Mouse (Mus musculus) ES-E14 (cell line): ENCODE measurements around the gene Ssu2. TPM values are rescaled to one million over a fixed set of nuclear protein-coding genes. Genes with fewer than 3 reads are reported as not detected.

Experiments
- DNase-seq: peaks from one replicate; pipeline ENCODE4 v3.0.0-alpha.2; 2013; ENCODE audit warnings: low read depth, low spot score
- H3K27ac ChIP-seq: 2 replicates; pipeline ENCODE4 v1.5.1; 2012; ENCODE audit warnings: low read depth, mild to moderate bottlenecking, low read length, moderate library complexity, mixed read lengths; ENCODE audit not compliant: poor library complexity, insufficient read depth, severe bottlenecking
- H3K36me3 ChIP-seq: 2 replicates; pipeline ENCODE4 v1.6.1; 2012; ENCODE audit warnings: mild to moderate bottlenecking, low read length, moderate library complexity, mixed read lengths; ENCODE audit not compliant: control insufficient read depth, poor library complexity, insufficient read depth, severe bottlenecking
- H3K4me1 ChIP-seq, 2 experiments: fragments of 150-350 bp in 1 of 2; sonication (generic) in 1 of 2; 2 replicates each; pipeline ENCODE4 v1.6.1; 2012; ENCODE audit warnings: low read length in 2 of 2, mild to moderate bottlenecking in 1 of 2, mixed read lengths in 1 of 2; ENCODE audit not compliant: control insufficient read depth in 2 of 2, insufficient read depth in 2 of 2, poor library complexity in 1 of 2
- H3K4me3 ChIP-seq, 2 experiments: fragments of 150-350 bp in 1 of 2; sonication (generic) in 1 of 2; 2 replicates each; pipeline ENCODE4 v1.5.1; 2012; ENCODE audit warnings: low read length in 2 of 2, low read depth in 1 of 2, mild to moderate bottlenecking in 1 of 2, mixed read lengths in 1 of 2; ENCODE audit not compliant: insufficient read depth in 1 of 2, poor library complexity in 1 of 2, severe bottlenecking in 1 of 2
- H3K9ac ChIP-seq: 2 replicates; pipeline ENCODE4 v1.6.1; 2012; ENCODE audit warnings: low read depth, mild to moderate bottlenecking, low read length, mixed read lengths; ENCODE audit not compliant: poor library complexity, insufficient read depth, severe bottlenecking
- H3K9me3 ChIP-seq: fragments of 150-350 bp; sonication (generic); 2 replicates; pipeline ENCODE4 v1.6.1; 2012; ENCODE audit warnings: low read depth, mild to moderate bottlenecking, low read length; ENCODE audit not compliant: control insufficient read depth, insufficient read depth
- CHD2 ChIP-seq: IDR thresholded peaks from 2 replicates; pipeline ENCODE4 v1.6.1; 2014; ENCODE audit warnings: mild to moderate bottlenecking, low read depth, low read length, inconsistent platforms
- HCFC1 ChIP-seq: IDR thresholded peaks from 2 replicates; pipeline ENCODE4 v1.6.1; 2012; ENCODE audit warnings: low read length, inconsistent platforms, borderline replicate concordance; ENCODE audit not compliant: insufficient read depth
- MAFK ChIP-seq: IDR thresholded peaks from 2 replicates; pipeline ENCODE4 v1.6.1; 2014; ENCODE audit warnings: mild to moderate bottlenecking, low read depth, low read length, inconsistent platforms; ENCODE audit not compliant: insufficient read depth
- ZC3H11A ChIP-seq: IDR thresholded peaks from 2 replicates; pipeline ENCODE4 v1.6.1; 2012; ENCODE audit warnings: low read depth, mild to moderate bottlenecking, inconsistent platforms, low read length, borderline replicate concordance
- ZNF384 ChIP-seq: IDR thresholded peaks from 2 replicates; pipeline ENCODE4 v1.6.1; 2012; ENCODE audit warnings: low read depth, low read length, inconsistent platforms
- in situ Hi-C, 2 experiments: fragments of 600-800 bp; cut with MboI; formaldehyde crosslinking; loops; one replicate each; pipeline ENCODE4 v1.15.1; 2025; ENCODE audit warnings: low sequenced_read_pairs in 2 of 2, inconsistent platforms in 1 of 2; ENCODE audit not compliant: unreplicated experiment in 2 of 2
- total RNA-seq: library from RNA; depleted of rRNA; stranded (reverse); fragments of 300-350 nt; gene quantifications from 2 replicates; pipeline ENCODE4 v1.2.3, GENCODE M21; 2012

Ssu2 gene
- total RNA-seq, 1 experiment: 0.58 TPM

- TF ChIP-seq MAFK (no peak), ZC3H11A (no peak), ZNF384 (no peak), CHD2 (no peak), HCFC1 (no peak)
- in situ Hi-C loops: no loop called here
These were observed 562 bp upstream of the Ssu2 start for GRCm38 (mm10) chr6:112388385-112388784.

DNA sequence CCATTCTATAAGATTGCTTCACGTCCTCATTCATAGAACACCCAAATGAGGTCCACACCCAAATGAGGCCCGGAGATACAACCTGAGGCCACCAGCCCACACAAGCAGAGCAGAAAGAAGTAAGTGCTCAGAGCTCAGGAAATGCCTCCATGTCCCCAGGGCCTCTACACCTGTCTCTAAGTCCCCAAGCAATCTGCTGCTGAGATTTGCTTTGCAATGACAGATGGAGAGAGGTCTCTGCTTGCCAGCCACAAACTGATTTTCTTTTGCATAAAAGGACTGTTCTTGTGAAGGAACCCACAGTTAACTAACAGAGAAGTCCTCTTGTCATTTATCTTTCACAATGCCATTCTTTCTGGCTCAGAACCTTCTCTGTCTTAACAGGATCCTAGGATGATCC is 1.6 kb downstream of the Ssu2 start:
- Histone ChIP-seq H3K9ac (no peak overlapping the region), H3K4me3 (no peak overlapping the region), H3K4me1 (no peaks in the 10 kb centered on the region), H3K27ac (no peak overlapping the region), H3K36me3 (no peaks in the 10 kb centered on the region), H3K9me3 (no peaks in the 10 kb centered on the region)
- in situ Hi-C loops: no loop called here
- DNase-seq: no peak
- TF ChIP-seq HCFC1 (no peak), ZC3H11A (no peak), CHD2 (no peak), MAFK (no peak), ZNF384 (no peak)

More at GRCm38 (mm10) chr6:112388385-112388784, 562 bp upstream of the Ssu2 start:
- Histone ChIP-seq H3K9me3 (no peaks in the 10 kb centered on the region), H3K27ac (no peak overlapping the region), H3K36me3 (no peaks in the 10 kb centered on the region), H3K9ac (no peak overlapping the region), H3K4me3 (no peak overlapping the region), H3K4me1 (no peaks in the 10 kb centered on the region)
- DNase-seq: no peak

DNA sequence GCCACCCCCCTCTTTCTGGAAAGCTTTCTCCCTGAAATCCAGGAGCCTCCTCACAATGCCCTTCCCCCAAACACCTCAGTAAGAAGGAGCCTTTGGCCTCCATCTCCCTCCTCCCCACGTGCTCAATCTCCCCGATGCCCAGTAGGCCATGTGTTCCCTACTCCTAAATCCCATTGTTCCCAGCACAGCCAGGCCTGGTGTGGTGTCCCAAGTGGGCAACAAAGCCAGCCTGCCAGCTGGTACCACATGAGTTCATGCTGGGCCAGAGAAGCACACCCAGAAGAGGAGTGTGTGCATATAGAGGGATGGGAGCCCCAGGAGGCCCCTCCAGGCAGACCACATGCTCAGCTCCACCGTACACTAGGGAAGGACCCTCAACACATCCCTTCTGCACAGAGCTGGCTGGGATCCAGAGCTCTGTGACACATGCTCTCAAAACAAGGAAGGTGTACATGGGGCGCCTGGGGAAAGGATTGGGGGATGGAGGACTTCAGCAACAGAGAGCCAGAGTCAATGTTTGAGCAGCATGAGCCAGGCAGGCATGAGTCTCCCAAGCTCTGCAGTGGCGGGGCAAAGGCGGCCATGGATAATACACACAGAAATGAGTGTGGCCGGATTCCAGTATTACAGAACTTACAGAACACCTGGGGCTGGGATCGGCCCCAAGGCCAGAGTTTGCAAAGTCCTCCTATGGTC is 4.7 kb downstream of the Ssu2 start:
- DNase-seq: no peak
- Histone ChIP-seq H3K4me1 (no peaks in the 10 kb centered on the region), H3K27ac (no peak overlapping the region), H3K9me3 (no peaks in the 10 kb centered on the region), H3K36me3 (no peaks in the 10 kb centered on the region), H3K9ac (no peak overlapping the region), H3K4me3 (no peak overlapping the region)
- in situ Hi-C loops: no loop called here
- TF ChIP-seq CHD2 (no peak), ZC3H11A (no peak), ZNF384 (no peak), HCFC1 (no peak), MAFK (no peak)

DNA sequence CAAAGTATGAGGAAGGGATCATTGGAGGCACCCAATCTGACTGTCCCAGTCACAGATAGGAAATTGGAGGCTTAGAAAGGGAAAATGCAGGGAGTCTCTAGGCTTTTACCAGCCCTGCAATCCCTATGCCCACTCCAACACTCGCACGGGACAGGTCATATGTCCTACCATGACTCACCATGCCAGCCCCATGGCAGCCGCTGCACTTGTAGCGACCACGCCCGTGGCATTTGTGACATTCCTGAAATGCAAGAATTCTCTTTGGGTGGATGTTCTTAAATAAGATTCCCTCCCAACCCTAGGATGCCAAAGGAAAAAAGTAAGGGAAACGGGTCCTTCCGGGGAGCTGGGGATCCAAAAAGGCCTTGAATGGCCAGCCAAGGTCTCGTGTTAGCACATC is 8.8 kb downstream of the Ssu2 start:
- H3K36me3 ChIP-seq: no peaks in the 10 kb centered on the region
- in situ Hi-C loops: loop anchor here in 1 of 2 experiments (10.0 kb wide), 1 partner anchor 164 kb away; no protein-coding TSS in a partner anchor
- no peaks in the 10 kb centered on the region for H3K9me3 ChIP-seq
- DNase-seq: no peak
- H3K4me3 ChIP-seq: no peak overlapping the region
- TF ChIP-seq HCFC1: no peak
- no peak for TF ChIP-seq MAFK
- no peak for TF ChIP-seq ZC3H11A
- no peak for TF ChIP-seq CHD2
- no peak for TF ChIP-seq ZNF384
- no peak overlapping the region for H3K9ac ChIP-seq
- H3K4me1 ChIP-seq: peaks cover 0 to 6% of the 10 kb centered on the region in 2 experiments; a peak in 1 of 4 replicates
- no peak overlapping the region for H3K27ac ChIP-seq
